Mouse (Mus musculus): Measurements from ENCODE around the gene 9230102O04Rik.

DNA sequence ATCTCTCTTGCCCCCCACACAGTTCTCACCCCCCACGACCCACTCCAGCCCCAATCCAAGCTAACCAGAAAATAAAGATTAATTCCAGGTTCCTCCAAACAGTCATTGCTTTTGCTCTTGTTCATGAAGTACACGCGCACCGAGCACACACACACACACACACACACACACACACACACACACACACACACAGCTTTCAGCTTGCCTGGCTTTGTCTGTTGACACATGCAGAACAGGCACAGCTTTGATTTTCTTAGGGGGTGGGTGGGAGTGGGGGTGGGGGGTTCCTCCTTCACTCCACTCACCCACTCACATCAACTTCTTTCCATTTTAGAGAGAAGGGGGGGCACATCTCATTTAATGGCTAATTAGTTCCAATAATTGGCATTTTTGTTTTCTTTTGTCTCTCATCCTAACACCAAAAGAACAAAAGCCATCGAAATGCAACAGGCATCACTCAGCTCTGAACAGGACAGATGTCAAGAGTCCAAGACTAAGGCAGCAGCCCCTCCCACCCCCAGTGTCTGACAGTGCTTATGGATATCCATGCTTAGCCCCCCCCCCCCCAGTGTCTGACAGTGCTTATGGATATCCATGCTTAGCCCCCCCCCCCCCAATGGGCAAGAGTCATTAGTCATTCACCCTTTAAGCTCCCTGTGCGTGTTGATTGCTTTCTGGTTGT lies 4.1 kb upstream of the 9230102O04Rik start:
- TF ChIP-seq GATA1 (IDR thresholded peaks at IDR 0.05; ENCODE audit: borderline replicate concordance, low read length) (no peak), FLI1 (IDR thresholded peaks at IDR 0.05; ENCODE audit: low read length) (no peak)

Data from megakaryocyte, embryonic 14.5 days (primary cell).